Mouse (Mus musculus): ENCODE results near the gene Ngfr.

DNA sequence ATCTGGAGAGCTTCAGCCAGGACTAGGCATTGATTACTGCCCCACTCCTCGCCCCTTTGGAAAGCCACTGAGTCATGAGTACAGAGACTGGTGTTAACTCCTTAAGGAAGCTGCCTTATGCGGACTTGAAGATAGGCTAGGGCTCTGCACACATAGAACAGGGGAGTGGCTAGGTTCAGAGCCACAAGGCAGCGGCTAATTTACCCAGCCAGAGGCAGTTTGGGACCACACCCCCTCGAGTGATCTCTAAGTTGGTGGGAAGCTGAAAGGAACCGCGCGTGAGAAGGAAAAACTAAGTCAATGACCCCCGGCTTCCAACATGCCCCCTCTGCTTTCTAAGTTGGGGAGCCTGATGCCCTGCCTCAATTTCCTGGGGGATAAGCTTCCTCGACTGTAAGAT is 2.9 kb downstream of the Ngfr start:
- TF ChIP-seq POLR2A (IDR thresholded peaks at IDR 0.05; ENCODE audit: borderline replicate concordance, control insufficient read depth, low read depth, low read length) (no peak), CTCF (IDR thresholded peaks at IDR 0.05; ENCODE audit: control insufficient read depth, insufficient read depth, low read length) (no peak)

Data from bone marrow, adult 2 months (tissue).